Mouse (Mus musculus) thymus, adult 2 months (tissue): ENCODE measurements around the gene Pitpnm3.

ENCODE experiments used
- CTCF ChIP-seq: fragments of 200-500 bp; IDR thresholded peaks from 2 replicates; pipeline ENCODE4 v1.5.1; 2012; ENCODE audit warnings: mild to moderate bottlenecking, control low read depth, low read length, moderate library complexity, borderline replicate concordance; ENCODE audit not compliant: control insufficient read depth, poor library complexity, insufficient read depth; ENCODE audit errors: extremely low read depth
- POLR2A ChIP-seq: fragments of 200-500 bp; IDR thresholded peaks from 2 replicates; pipeline ENCODE4 v1.6.1; 2012; ENCODE audit warnings: mild to moderate bottlenecking, low read length, control low read depth, moderate library complexity; ENCODE audit not compliant: control insufficient read depth, poor library complexity, insufficient read depth; ENCODE audit errors: extremely low read depth

GRCm38 (mm10) chr11:72070733-72071132, 64.8 kb downstream of the Pitpnm3 start:
- TF ChIP-seq CTCF (no peak), POLR2A (no peak)
